Mouse (Mus musculus) c-Kit-positive CD71-positive TER-119-positive erythroid progenitor cells, embryonic 14.5 days (primary cell): ENCODE results near the gene Cmtr1.
A peak's percentile ranks its signal among the peaks of the same experiment; 100 is the strongest.

Source experiments
- DNase-seq: peaks from one replicate; pipeline ENCODE4 v3.0.0-alpha.2; 2013; ENCODE audit warnings: low spot score

Cmtr1 gene

GRCm38 (mm10) chr17:29669030-29669429, 8.6 kb downstream of the Cmtr1 start:
- no peak for DNase-seq

- peak; percentile 76 for DNase-seq
Observed at GRCm38 (mm10) chr17:29669936-29670335, 9.5 kb downstream of the Cmtr1 start.

GRCm38 (mm10) chr17:29671021-29671420, 10.6 kb downstream of the Cmtr1 start:
- no peak for DNase-seq

DNA sequence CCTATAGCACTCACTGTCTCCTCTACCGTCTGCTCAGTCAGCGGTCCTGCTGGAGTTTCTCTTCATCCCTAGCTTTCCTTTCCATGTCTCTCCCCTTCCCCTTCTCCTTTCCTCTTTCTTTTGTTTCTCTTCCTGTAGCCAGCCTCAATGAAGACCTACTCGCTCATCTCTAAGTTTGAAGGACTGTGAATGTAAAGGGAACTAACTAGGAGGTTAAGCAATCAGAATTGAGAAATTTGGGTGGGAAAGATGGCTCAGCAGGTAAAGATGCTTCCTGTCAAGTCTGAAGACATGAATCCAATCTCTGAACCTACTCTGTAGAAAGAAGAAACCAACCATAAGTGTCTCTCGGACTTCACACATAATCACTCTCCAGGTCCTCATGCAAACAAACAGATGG, 12.9 kb downstream of the Cmtr1 start:
- no peak for DNase-seq

DNA sequence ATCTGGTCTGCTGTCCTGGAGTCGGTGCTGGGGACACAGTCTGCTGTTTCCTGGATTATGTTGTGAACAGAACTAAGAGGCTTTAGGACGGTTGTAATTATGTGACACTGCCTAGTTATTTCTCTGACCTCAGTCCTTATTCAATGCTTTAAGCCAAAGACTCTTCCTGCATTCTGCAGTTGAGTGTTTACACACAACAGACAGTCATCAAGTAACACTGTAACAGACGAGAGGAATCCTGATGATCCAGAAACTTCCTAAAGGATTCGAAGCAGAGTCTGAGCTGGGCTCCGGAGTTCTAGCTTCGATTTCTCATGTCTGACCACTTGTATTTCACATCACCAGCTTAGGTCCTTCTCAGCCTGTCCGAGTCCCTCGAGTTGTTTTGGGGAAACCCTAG, 18.1 kb downstream of the Cmtr1 start:
- DNase-seq = no peak

DNA sequence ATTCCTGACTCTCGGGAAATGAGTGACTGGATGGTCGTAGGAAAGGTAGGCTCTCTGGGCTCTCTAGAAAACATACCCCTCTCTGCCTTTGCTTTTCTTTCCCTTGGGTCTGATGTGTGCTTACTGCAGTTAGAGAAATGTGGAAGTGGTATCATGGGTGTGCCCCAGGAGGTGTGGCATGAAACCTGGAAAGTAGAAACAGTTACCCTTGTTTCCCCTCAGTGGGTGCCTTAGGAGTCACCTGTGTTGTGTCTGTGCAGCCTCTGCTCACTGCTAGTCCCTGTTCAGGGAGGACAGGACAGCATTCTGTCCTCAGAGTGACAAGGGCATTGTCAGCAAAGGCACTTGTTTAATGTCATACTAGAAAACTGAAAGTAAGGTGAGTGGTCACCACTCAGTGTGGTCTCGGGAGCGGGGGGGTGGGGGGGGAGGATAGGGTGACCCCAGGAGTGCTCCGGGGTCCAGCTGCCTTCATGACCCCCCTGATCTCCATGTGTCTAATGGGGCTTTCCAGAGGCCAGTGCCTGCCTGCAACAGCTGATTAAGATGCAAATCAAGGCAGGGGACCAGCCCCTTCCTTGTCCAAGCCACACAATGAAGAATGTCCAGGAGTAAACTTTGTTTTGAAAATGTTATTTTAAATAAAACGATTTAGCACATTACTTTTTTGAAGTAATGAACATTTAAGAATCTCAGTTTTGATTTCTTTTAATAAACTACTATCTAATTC, 18.8 kb downstream of the Cmtr1 start:
- DNase-seq = no peak

DNA sequence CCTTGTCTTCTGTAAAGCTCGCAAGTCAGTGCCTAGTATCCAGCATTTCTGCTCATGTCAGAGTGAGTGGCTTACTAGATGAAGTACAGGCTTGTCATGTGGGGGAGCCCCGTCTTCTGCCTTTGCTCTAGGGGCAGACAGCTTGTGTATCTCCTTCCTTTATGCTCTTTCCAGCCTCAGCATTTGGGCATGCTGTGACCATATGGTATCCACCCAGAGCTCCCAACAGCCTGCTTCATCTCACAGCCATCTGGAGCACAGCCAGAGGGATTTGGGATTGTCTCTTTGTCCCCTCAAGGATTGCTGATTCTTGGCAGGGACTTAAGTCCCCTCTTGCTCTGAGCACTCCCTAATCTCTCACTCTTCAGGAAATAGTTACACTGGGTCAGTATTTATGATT, 19.8 kb downstream of the Cmtr1 start:
- no peak for DNase-seq

DNA sequence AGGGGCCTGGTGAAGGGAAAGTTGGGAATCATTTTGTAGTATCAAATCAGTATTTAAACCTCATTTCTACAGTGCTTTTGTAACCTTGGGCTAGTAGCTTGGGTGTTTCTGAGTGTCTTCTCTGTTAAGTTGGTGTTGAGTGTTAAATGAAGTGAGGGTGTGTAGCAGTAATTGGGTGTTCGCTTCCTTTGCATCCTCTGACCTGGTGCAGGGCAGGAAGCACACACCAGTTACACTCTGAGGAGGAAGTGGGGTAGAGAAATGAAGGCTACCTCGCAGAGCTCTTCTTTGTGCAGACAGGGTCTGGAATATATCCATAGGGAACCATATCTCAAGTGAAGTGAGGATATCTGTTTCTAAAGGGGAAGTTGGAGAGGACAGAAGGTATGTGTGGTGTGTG, 20.5 kb downstream of the Cmtr1 start:
- DNase-seq = no peak

DNA sequence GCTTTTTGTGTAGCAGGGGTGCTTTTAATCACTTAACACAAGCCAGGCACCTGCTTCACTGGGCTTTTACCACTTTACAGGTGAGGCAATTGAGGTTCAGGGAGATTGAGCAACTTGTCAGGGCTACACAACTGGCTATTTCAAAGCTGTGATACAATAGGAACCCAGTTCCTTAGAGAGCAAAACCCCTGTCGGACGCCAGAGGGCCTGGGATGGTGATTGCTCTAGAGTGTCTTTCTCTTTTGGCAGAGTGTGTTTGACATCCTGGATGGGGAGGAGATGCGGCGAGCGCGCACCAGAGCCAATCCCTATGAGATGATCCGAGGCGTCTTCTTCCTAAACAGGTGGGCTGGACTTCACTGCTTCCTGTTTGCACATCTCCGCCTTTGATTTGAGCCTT, 21.3 kb downstream of the Cmtr1 start:
- no peak for DNase-seq

- DNase-seq = no peak
Observed at GRCm38 (mm10) chr17:29682261-29682660, 21.9 kb downstream of the Cmtr1 start.

GRCm38 (mm10) chr17:29683127-29683526, 22.7 kb downstream of the Cmtr1 start:
- no peak for DNase-seq

- no peak for DNase-seq
Observed at GRCm38 (mm10) chr17:29684275-29684674, 23.9 kb downstream of the Cmtr1 start.

GRCm38 (mm10) chr17:29686771-29687170, 26.4 kb downstream of the Cmtr1 start:
- DNase-seq = peak; percentile 60

DNA sequence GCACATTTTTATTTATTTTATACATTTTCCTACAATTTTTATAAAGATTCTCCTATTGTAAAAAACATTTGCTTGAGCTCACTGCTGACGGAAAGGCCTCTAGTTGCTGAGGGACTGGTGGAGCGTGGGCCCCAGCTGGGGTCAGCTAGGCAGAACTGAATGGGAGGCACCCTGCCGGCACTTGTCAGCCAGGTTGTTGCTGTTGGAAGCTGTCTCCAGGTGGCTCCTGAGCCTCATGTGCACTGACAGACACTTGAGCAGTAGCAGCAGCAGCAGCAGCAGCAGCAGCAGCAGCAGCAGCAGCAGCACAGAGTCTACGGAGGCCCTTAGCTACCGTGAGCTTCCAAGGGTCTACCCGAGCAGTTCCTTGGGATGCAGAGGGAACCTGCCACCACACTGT, 27.0 kb downstream of the Cmtr1 start:
- no peak for DNase-seq

- no peak for DNase-seq
Observed at GRCm38 (mm10) chr17:29688610-29689009, 28.2 kb downstream of the Cmtr1 start.

- no peak for DNase-seq
Observed at GRCm38 (mm10) chr17:29690257-29690656, 29.9 kb downstream of the Cmtr1 start.

- no peak for DNase-seq
Observed at GRCm38 (mm10) chr17:29692827-29693226, 32.4 kb downstream of the Cmtr1 start.

- no peak for DNase-seq
Observed at GRCm38 (mm10) chr17:29693571-29693970, 33.2 kb downstream of the Cmtr1 start.

DNA sequence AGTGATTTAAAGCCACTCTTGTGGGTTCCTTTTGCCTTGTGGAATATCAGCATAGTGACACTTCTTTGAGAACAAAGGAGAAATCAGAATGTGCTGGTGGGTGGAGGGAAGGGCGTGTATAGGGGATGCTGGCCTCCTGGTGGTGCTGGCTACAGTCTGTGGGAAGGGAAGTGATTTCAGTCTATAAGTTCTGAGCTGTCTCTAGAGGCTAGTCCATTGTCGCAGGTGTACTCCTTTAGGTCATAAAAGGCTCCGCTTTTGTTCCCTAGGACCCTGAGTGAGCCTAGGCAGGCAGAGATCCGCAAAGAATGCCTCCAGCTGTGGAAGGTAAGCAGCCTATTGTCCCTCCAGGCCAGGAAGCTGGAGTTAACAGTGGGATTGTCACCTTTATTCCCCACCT, 34.1 kb downstream of the Cmtr1 start:
- DNase-seq = no peak

DNA sequence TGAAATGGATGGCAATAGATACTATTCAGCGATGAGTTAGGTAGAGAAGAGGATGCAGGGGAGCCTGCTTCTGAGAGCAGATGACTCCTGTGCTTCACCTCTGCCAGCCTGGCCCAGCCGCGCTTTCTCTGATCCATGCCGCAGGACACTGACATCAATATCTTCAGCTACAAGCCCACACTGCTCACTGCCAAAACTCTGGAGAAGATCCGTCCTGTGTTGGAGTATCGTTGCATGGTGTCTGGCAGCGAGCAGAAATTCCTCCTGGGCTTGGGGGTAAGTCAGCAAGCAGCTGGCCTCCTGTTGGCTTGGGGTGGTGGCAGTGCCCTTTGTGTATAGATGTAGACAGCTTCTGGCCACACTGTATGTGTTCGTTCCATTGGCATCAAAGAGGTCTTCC, 36.5 kb downstream of the Cmtr1 start:
- DNase-seq = no peak

GRCm38 (mm10) chr17:29698421-29698820, 38.0 kb downstream of the Cmtr1 start:
- no peak for DNase-seq

DNA sequence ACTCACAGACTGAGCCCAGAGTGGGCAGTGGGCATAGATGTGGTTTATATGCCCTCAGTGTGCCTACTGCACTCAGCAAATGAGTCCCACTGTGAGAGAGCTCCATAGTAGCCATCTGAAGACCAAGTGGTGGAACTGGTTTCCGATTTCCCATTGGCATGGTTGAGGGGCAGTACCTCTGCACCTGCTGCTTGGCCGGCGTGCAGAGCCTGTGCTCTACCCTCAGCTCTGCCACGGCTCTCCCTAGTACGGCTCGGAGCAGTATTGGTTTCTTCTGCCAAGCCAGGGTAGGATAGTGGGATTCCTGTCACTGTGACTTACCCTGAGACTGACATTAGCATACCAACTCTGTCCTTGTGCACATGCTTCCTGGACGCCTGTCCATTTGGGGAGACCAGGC, 40.2 kb downstream of the Cmtr1 start:
- DNase-seq = no peak

DNA sequence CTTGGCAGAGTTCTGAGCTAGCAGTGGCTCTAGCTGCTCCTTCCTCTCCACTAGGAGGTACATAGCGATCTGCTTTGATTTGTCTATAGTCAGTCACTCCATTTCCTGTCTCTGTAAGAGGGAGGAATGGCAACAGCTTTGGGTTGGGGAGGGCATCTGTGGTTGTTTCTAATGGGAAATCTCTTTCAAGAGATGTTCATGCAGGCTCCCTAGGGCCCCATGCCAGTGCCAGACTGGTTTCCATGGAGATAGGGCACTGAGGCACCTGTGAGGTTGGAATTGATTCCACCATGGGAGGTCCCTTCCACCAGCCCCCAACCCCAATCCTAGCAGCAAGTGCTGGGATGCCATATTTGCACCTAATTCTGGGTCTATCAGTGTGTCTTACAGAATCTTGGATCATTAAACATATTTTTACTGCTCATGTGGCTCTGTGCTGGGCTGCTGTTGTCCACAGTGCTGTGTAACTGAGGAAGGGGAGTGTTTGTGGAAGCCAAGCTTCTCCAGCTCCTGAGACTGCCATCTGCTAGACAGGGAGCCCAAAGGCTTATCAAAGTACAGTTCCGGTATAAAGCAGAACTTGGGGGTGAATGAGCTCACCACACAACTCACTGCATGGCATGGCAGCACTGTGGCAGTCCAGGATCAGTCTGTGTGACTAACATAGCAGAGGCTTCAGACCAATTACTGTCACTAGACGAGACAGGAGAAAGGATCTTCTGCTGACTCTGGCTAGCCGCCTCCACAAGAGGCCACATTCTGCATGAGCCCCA, 42.7 kb downstream of the Cmtr1 start:
- DNase-seq = no peak

DNA sequence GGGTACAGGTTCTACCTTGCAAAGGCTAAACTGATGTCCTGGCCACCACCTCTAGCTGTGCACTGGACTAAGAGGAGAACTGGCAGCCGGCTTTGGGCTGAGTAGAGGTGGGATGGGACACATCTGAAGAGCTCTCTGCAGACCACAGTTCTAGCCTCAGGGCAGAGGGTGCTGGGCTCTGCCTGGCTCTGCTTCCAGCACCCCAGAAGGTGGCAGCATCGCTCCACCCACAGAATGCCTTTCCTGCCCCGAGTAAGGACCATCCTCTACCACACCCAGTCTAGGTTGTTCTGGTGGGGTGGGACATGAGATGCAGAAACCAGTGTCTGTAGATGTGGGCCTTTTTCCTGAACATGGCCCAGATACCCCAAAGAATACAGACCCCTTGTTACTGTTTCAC, 44.4 kb downstream of the Cmtr1 start:
- DNase-seq = peak; percentile 48
